Mouse (Mus musculus) ES-E14 (cell line): ENCODE measurements around the gene Exoc4. TPM values are rescaled to one million over a fixed set of nuclear protein-coding genes. Genes with fewer than 3 reads are reported as not detected.

Experiments used
- DNase-seq: peaks from one replicate; pipeline ENCODE4 v3.0.0-alpha.2; 2013; ENCODE audit warnings: low read depth, low spot score
- H3K27ac ChIP-seq: 2 replicates; pipeline ENCODE4 v1.5.1; 2012; ENCODE audit warnings: low read depth, mild to moderate bottlenecking, low read length, moderate library complexity, mixed read lengths; ENCODE audit not compliant: poor library complexity, insufficient read depth, severe bottlenecking
- H3K36me3 ChIP-seq: 2 replicates; pipeline ENCODE4 v1.6.1; 2012; ENCODE audit warnings: mild to moderate bottlenecking, low read length, moderate library complexity, mixed read lengths; ENCODE audit not compliant: control insufficient read depth, poor library complexity, insufficient read depth, severe bottlenecking
- H3K4me1 ChIP-seq, 2 experiments: fragments of 150-350 bp in 1 of 2; sonication (generic) in 1 of 2; 2 replicates each; pipeline ENCODE4 v1.6.1; 2012; ENCODE audit warnings: low read length in 2 of 2, mild to moderate bottlenecking in 1 of 2, mixed read lengths in 1 of 2; ENCODE audit not compliant: control insufficient read depth in 2 of 2, insufficient read depth in 2 of 2, poor library complexity in 1 of 2
- H3K4me3 ChIP-seq, 2 experiments: fragments of 150-350 bp in 1 of 2; sonication (generic) in 1 of 2; 2 replicates each; pipeline ENCODE4 v1.5.1; 2012; ENCODE audit warnings: low read length in 2 of 2, low read depth in 1 of 2, mild to moderate bottlenecking in 1 of 2, mixed read lengths in 1 of 2; ENCODE audit not compliant: insufficient read depth in 1 of 2, poor library complexity in 1 of 2, severe bottlenecking in 1 of 2
- H3K9ac ChIP-seq: 2 replicates; pipeline ENCODE4 v1.6.1; 2012; ENCODE audit warnings: low read depth, mild to moderate bottlenecking, low read length, mixed read lengths; ENCODE audit not compliant: poor library complexity, insufficient read depth, severe bottlenecking
- H3K9me3 ChIP-seq: fragments of 150-350 bp; sonication (generic); 2 replicates; pipeline ENCODE4 v1.6.1; 2012; ENCODE audit warnings: low read depth, mild to moderate bottlenecking, low read length; ENCODE audit not compliant: control insufficient read depth, insufficient read depth
- CHD2 ChIP-seq: IDR thresholded peaks from 2 replicates; pipeline ENCODE4 v1.6.1; 2014; ENCODE audit warnings: mild to moderate bottlenecking, low read depth, low read length, inconsistent platforms
- HCFC1 ChIP-seq: IDR thresholded peaks from 2 replicates; pipeline ENCODE4 v1.6.1; 2012; ENCODE audit warnings: low read length, inconsistent platforms, borderline replicate concordance; ENCODE audit not compliant: insufficient read depth
- MAFK ChIP-seq: IDR thresholded peaks from 2 replicates; pipeline ENCODE4 v1.6.1; 2014; ENCODE audit warnings: mild to moderate bottlenecking, low read depth, low read length, inconsistent platforms; ENCODE audit not compliant: insufficient read depth
- ZC3H11A ChIP-seq: IDR thresholded peaks from 2 replicates; pipeline ENCODE4 v1.6.1; 2012; ENCODE audit warnings: low read depth, mild to moderate bottlenecking, inconsistent platforms, low read length, borderline replicate concordance
- ZNF384 ChIP-seq: IDR thresholded peaks from 2 replicates; pipeline ENCODE4 v1.6.1; 2012; ENCODE audit warnings: low read depth, low read length, inconsistent platforms
- in situ Hi-C, 2 experiments: fragments of 600-800 bp; cut with MboI; formaldehyde crosslinking; loops; one replicate each; pipeline ENCODE4 v1.15.1; 2025; ENCODE audit warnings: low sequenced_read_pairs in 2 of 2, inconsistent platforms in 1 of 2; ENCODE audit not compliant: unreplicated experiment in 2 of 2
- total RNA-seq: library from RNA; depleted of rRNA; stranded (reverse); fragments of 300-350 nt; gene quantifications from 2 replicates; pipeline ENCODE4 v1.2.3, GENCODE M21; 2012

The Exoc4 gene
- total RNA-seq, 1 experiment, result 99.3 TPM

DNA sequence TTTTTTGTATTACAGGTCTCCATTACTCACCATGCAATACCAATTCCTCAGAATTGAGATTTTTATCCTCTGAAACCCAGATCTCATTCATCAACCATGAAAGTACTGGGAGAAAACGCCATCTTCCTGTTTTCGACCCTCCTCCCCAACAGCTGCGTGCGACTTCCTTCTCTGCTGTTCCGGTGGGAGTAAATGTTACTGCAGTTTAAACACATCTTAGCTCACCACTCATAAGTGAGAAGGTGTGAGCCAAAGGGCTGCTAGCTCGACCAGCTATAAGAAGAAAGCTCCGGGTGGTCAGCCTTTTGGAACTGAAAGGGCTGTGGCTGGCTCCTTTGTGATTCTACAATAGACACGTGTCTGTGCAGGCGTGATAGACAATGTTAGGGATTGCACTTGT is 733.8 kb downstream of the Exoc4 start:
- Histone ChIP-seq H3K9ac (no peak overlapping the region), H3K4me1 (no peaks in the 10 kb centered on the region), H3K4me3 (no peak overlapping the region), H3K27ac (no peak overlapping the region), H3K36me3 (no peaks in the 10 kb centered on the region), H3K9me3 (no peaks in the 10 kb centered on the region)
- DNase-seq, result no peak
- TF ChIP-seq ZNF384, result no peak
- TF ChIP-seq MAFK, result no peak
- no peak for TF ChIP-seq HCFC1
- no peak for TF ChIP-seq ZC3H11A
- no peak for TF ChIP-seq CHD2
- in situ Hi-C loops, result no loop called here

DNA sequence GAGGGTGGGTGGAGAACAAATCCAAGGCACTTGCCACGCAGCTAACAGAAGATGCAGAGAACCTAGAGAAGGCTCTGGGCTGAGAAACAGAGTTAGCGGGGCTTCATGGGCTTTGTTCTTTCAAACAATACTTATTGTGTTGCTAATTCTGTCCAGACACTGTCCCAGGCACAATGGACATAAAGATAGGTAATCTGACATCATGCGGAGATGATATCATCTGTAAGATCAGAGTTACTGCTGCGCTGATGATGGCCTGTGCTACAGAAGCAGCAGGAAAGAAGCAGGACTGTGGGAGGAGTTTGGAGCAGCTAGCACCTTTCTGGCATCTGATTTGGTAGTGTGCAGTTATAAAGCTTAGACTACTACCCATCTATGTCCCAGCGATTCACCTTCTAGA is 738.2 kb downstream of the Exoc4 start:
- Histone ChIP-seq H3K9ac (no peak overlapping the region), H3K9me3 (no peaks in the 10 kb centered on the region), H3K27ac (no peak overlapping the region), H3K4me3 (no peak overlapping the region), H3K4me1 (peaks cover 0 to 2% of the 10 kb centered on the region in 2 experiments; a peak in 1 of 4 replicates), H3K36me3 (no peaks in the 10 kb centered on the region)
- DNase-seq, result no peak
- TF ChIP-seq HCFC1 (no peak), ZC3H11A (no peak), CHD2 (no peak), ZNF384 (no peak), MAFK (no peak)
- in situ Hi-C loops, result no loop called here

DNA sequence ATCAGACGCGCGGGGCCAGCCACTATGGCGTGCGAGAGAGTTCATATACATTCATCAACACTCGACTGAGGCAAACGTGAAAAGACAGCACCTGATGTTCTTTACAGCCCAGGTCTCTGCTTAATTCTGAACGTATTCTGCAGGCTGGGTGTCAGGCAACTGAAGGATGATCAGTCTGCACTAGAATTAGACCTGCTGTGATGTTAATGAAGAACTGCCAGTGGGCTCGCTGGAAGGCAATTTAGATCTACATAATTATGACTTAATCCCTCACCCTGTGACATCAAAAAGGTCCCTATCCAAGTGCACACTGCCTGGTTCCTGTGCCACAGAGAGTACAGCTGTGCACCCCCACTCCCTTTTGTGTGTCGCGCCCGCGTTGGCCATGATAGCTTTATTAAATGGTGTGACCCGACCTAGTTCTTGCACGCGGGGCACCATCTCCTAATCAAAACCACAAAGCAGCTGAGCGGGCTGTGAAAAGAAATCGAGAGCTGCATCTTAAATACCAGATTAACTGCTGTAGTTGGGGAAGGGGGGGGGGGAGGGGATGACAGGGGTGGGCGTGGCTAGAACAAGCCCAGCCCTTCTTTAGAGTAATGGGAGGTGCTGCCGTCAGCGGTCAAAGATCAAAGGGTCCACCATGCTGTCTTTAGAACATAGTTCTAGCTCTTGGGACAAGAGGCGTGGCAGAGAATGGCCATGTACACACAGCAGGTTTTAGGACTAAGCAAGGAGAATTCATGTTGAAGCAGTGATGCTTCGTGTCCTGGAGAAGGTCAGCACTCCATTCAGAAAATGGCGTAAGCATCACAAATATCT is 743.5 kb downstream of the Exoc4 start:
- no peak for TF ChIP-seq ZC3H11A
- no peak for TF ChIP-seq ZNF384
- TF ChIP-seq CHD2, result no peak
- TF ChIP-seq HCFC1, result no peak
- TF ChIP-seq MAFK, result no peak
- in situ Hi-C loops, result no loop called here
- DNase-seq, result peak; percentile 24

DNA sequence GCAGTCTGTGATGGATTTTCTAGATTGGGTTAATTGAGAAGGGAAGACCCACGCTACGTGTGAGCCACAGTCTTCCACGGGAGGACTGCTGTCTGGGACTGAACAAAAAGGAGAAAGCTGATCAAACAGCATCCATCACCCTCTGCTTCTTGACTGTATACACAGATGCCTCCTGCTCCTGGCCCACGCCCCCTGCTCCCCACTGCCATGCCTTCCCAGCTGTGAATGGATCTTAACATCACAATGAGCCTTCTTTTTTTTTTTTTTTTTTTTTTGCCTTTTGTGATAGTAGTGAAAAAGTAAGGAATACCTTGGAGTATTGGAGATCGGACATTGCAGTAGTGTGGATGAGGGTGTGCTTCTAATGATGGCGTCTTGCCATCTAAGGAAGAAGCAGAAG is 745.0 kb downstream of the Exoc4 start:
- Histone ChIP-seq H3K4me1 (peaks cover 2 to 17% of the 10 kb centered on the region in 2 experiments; a peak in 3 of 4 replicates), H3K36me3 (no peaks in the 10 kb centered on the region), H3K9me3 (no peaks in the 10 kb centered on the region), H3K27ac (no peak overlapping the region), H3K9ac (no peak overlapping the region), H3K4me3 (no peak overlapping the region)
- TF ChIP-seq CHD2 (no peak), MAFK (no peak), ZNF384 (peak; percentile 90)
- in situ Hi-C loops, result no loop called here
- DNase-seq, result no peak

More for the DNA sequence above, 743.5 kb downstream of the Exoc4 start:
- Histone ChIP-seq H3K27ac (no peak overlapping the region), H3K36me3 (no peaks in the 10 kb centered on the region), H3K9ac (no peak overlapping the region), H3K4me1 (peaks cover 0 to 17% of the 10 kb centered on the region in 2 experiments; a peak in 2 of 4 replicates), H3K9me3 (no peaks in the 10 kb centered on the region), H3K4me3 (no peak overlapping the region)

DNA sequence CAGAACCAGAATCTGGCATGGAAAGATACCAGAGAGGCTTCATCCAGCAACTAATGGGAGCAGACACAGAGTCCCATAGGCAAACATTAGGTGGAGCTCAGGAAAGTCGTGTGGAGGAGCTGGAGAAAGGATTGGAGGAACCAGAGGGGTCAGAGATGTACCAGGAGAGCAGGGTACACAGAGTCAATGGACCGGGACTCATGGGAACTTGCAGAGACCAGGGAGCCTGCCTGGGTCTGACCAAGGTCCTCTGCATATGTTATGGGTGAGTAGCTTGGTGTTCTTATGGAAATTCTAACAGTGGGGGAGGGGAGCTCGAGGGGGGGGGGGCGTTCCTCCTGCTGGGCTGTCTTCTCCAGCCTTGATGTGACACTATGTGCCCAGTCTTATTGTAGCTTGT is 749.7 kb downstream of the Exoc4 start:
- Histone ChIP-seq H3K4me1 (peaks cover 2 to 6% of the 10 kb centered on the region in 2 experiments; a peak in 3 of 4 replicates), H3K36me3 (no peaks in the 10 kb centered on the region), H3K4me3 (no peak overlapping the region), H3K27ac (no peak overlapping the region), H3K9ac (no peak overlapping the region), H3K9me3 (no peaks in the 10 kb centered on the region)
- in situ Hi-C loops, result no loop called here
- no peak for DNase-seq
- TF ChIP-seq ZNF384 (no peak), HCFC1 (no peak), MAFK (no peak), CHD2 (no peak), ZC3H11A (no peak)
